Mouse (Mus musculus) E14TG2a.4 (cell line): ENCODE results near the gene Lag3.

Source experiments
- H3K27me3 ChIP-seq: 2 replicates; pipeline ENCODE4 v1.6.1; 2014; ENCODE audit warnings: low read length, control low read depth; ENCODE audit not compliant: insufficient read depth
- H3K36me3 ChIP-seq: 2 replicates; pipeline ENCODE4 v1.6.1; 2014; ENCODE audit warnings: low read length, control low read depth; ENCODE audit not compliant: insufficient read depth
- H3K4me1 ChIP-seq: replicated peaks from 2 replicates; pipeline ENCODE4 v1.6.1; 2014; ENCODE audit warnings: low read depth, low read length, control low read depth
- H3K4me3 ChIP-seq: replicated peaks from 2 replicates; pipeline ENCODE4 v1.5.1; 2014; ENCODE audit warnings: mild to moderate bottlenecking, low read length
- H3K9me3 ChIP-seq: 2 replicates; pipeline ENCODE4 v1.6.1; 2014; ENCODE audit warnings: low read length, control low read depth
- CTCF ChIP-seq: conservative IDR thresholded peaks from 2 replicates; pipeline ENCODE4 v1.5.1; 2014; ENCODE audit warnings: low read length
- NANOG ChIP-seq: IDR thresholded peaks from 2 replicates; pipeline ENCODE4 v1.6.1; 2014; ENCODE audit warnings: borderline replicate concordance, low read length, mixed read lengths
- POU5F1 ChIP-seq: IDR thresholded peaks from 2 replicates; pipeline ENCODE4 v1.6.1; 2014; ENCODE audit warnings: low read length, borderline replicate concordance

The Lag3 gene

GRCm38 (mm10) chr6:124930231-124930630 lies 18.7 kb upstream of the Lag3 start:
- Histone ChIP-seq H3K9me3 (no peaks in the 10 kb centered on the region), H3K36me3 (peaks cover 29% of the 10 kb centered on the region), H3K4me1 (peaks cover 62% of the 10 kb centered on the region), H3K27me3 (no peaks in the 10 kb centered on the region), H3K4me3 (peak overlapping the region; percentile 69)
- no peak for TF ChIP-seq CTCF
- no peak for TF ChIP-seq POU5F1
- no peak for TF ChIP-seq NANOG

GRCm38 (mm10) chr6:124925941-124926340 lies 14.4 kb upstream of the Lag3 start:
- no peaks in the 10 kb centered on the region for H3K27me3 ChIP-seq
- H3K4me3 ChIP-seq = peak overlapping the region; percentile 3; the same call in 1 of the 2 replicates
- H3K4me1 ChIP-seq = peaks cover 58% of the 10 kb centered on the region
- no peak for TF ChIP-seq POU5F1
- TF ChIP-seq NANOG = no peak
- no peak for TF ChIP-seq CTCF
- no peaks in the 10 kb centered on the region for H3K36me3 ChIP-seq
- H3K9me3 ChIP-seq = no peaks in the 10 kb centered on the region

- Histone ChIP-seq H3K27me3 (no peaks in the 10 kb centered on the region), H3K9me3 (no peaks in the 10 kb centered on the region), H3K4me3 (peak overlapping the region; percentile 3; the same call in 1 of the 2 replicates), H3K4me1 (peaks cover 61% of the 10 kb centered on the region), H3K36me3 (no peaks in the 10 kb centered on the region)
- TF ChIP-seq POU5F1 (no peak), NANOG (no peak), CTCF (no peak)
These were observed 13.8 kb upstream of the Lag3 start for GRCm38 (mm10) chr6:124925173-124925793.

GRCm38 (mm10) chr6:124921539-124921938 lies 10.0 kb upstream of the Lag3 start:
- Histone ChIP-seq H3K9me3 (no peaks in the 10 kb centered on the region), H3K36me3 (no peaks in the 10 kb centered on the region), H3K4me3 (no peak overlapping the region), H3K27me3 (no peaks in the 10 kb centered on the region), H3K4me1 (peaks cover 69% of the 10 kb centered on the region)
- TF ChIP-seq NANOG (no peak), POU5F1 (no peak), CTCF (no peak)

- Histone ChIP-seq H3K4me1 (peaks cover 69% of the 10 kb centered on the region), H3K9me3 (no peaks in the 10 kb centered on the region), H3K27me3 (no peaks in the 10 kb centered on the region), H3K4me3 (peak overlapping the region; percentile 71), H3K36me3 (peaks cover 7% of the 10 kb centered on the region; the same call in 1 of the 2 replicates)
- TF ChIP-seq NANOG (no peak), CTCF (no peak), POU5F1 (no peak)
These were observed 9.0 kb upstream of the Lag3 start for GRCm38 (mm10) chr6:124920318-124921085.

- H3K9me3 ChIP-seq = no peaks in the 10 kb centered on the region
- peak within 1 kb of the TSS; percentile 88 for H3K4me3 ChIP-seq
- H3K4me1 ChIP-seq = peaks cover 69% of the 10 kb centered on the region
- H3K36me3 ChIP-seq = peaks cover 12% of the 10 kb centered on the region
- no peaks in the 10 kb centered on the region for H3K27me3 ChIP-seq
- TF ChIP-seq CTCF (no peak), NANOG (0 out of 2 replicates have a peak, but pooled peaks have one; percentile 3), POU5F1 (no peak)
These were observed 8.3 kb upstream of the Lag3 start, which contains the start of gene Ptms for GRCm38 (mm10) chr6:124919695-124920317. TSS of gene Ptms (minus strand) at chr6:124920103.

GRCm38 (mm10) chr6:124918890-124919627 lies 7.6 kb upstream of the Lag3 start:
- H3K4me3 ChIP-seq = peak overlapping the region; percentile 88
- TF ChIP-seq CTCF (no peak), NANOG (no peak), POU5F1 (no peak)
- no peaks in the 10 kb centered on the region for H3K9me3 ChIP-seq
- no peaks in the 10 kb centered on the region for H3K27me3 ChIP-seq
- H3K4me1 ChIP-seq = peaks cover 71% of the 10 kb centered on the region
- H3K36me3 ChIP-seq = peaks cover 19% of the 10 kb centered on the region

- no peak for TF ChIP-seq NANOG
- no peak for TF ChIP-seq CTCF
- no peak for TF ChIP-seq POU5F1
- Histone ChIP-seq H3K4me1 (peaks cover 75% of the 10 kb centered on the region), H3K9me3 (no peaks in the 10 kb centered on the region), H3K36me3 (peaks cover 26% of the 10 kb centered on the region), H3K4me3 (peak overlapping the region; percentile 88), H3K27me3 (no peaks in the 10 kb centered on the region)
These were observed 6.8 kb upstream of the Lag3 start for GRCm38 (mm10) chr6:124918331-124918690.
